Mouse (Mus musculus) brain, embryonic 14.5 days (tissue): ENCODE data around the gene Zfp971.
"Not testable (repeated sequence)": the region's sequence is repeated elsewhere in the genome, so short reads cannot be mapped to it uniquely, and the experiment has no call there.

Experiments
- CTCF ChIP-seq: fragments of 200-500 bp; IDR thresholded peaks from 2 replicates; pipeline ENCODE4 v1.5.1; 2012; ENCODE audit warnings: inconsistent platforms, mild to moderate bottlenecking, moderate library complexity, borderline replicate concordance; ENCODE audit not compliant: insufficient read depth, insufficient read length; ENCODE audit errors: extremely low read depth
- POLR2A ChIP-seq: fragments of 200-500 bp; IDR thresholded peaks from 2 replicates; pipeline ENCODE4 v1.6.1; 2012; ENCODE audit warnings: mild to moderate bottlenecking, inconsistent platforms, borderline replicate concordance; ENCODE audit not compliant: poor library complexity, insufficient read depth, insufficient read length, severe bottlenecking; ENCODE audit errors: extremely low read depth

- TF ChIP-seq CTCF, POLR2A: not testable (repeated sequence)
Observed at GRCm38 (mm10) chr2:177974814-177975213, 48.3 kb upstream of the Zfp971 start.
